Mouse (Mus musculus): ENCODE measurements around the gene Lrp1. TPM values are rescaled to one million over a fixed set of nuclear protein-coding genes. Genes with fewer than 3 reads are reported as not detected.

The Lrp1 gene
- polyA plus RNA-seq, 1 experiment from 2014 or later, result 34.6 TPM

- peaks cover 21% of the 10 kb centered on the region for H3K4me1 ChIP-seq (ENCODE audit: control insufficient read depth, insufficient read depth, low read length)
- no peaks in the 10 kb centered on the region for H3K36me3 ChIP-seq (ENCODE audit: control insufficient read depth, insufficient read depth, low read length)
- H3K27ac ChIP-seq (ENCODE audit: low read depth, low read length), result no peak overlapping the region
- no peaks in the 10 kb centered on the region for H3K9me3 ChIP-seq (replicated peaks; ENCODE audit: control insufficient read depth, low read length)
- peak overlapping the region; percentile 51 for H3K4me2 ChIP-seq
- H3K27me3 ChIP-seq (ENCODE audit: control insufficient read depth, insufficient read depth, low read length), result peaks cover 80% of the 10 kb centered on the region
- peak overlapping the region; percentile 29 for H3K4me3 ChIP-seq (ENCODE audit: low read depth, low read length)
- no peak overlapping the region for H3K9ac ChIP-seq (ENCODE audit: low read depth, low read length)
- 3% methylated on average over 26 of the region's 26 CpGs for WGBS (ENCODE audit: insufficient replicate concordance)
- no peak for ATAC-seq (replicated peaks; ENCODE audit: insufficient number of reproducible peaks, low FRiP score, low TSS enrichment)
Measured at GRCm38 (mm10) chr10:127526048-127526447, 94.9 kb downstream of the Lrp1 start.

GRCm38 (mm10) chr10:127524646-127525255, 96.2 kb downstream of the Lrp1 start:
- Histone ChIP-seq H3K4me1 (ENCODE audit: control insufficient read depth, insufficient read depth, low read length) (peaks cover 23% of the 10 kb centered on the region), H3K9ac (ENCODE audit: low read depth, low read length) (no peak overlapping the region), H3K4me2 (peak overlapping the region; percentile 1; the same call in 1 of the 2 replicates), H3K4me3 (ENCODE audit: low read depth, low read length) (no peak overlapping the region; the same call in 1 of the 2 replicates), H3K36me3 (ENCODE audit: control insufficient read depth, insufficient read depth, low read length) (peaks cover 3% of the 10 kb centered on the region; the same call in 1 of the 2 replicates), H3K27ac (ENCODE audit: low read depth, low read length) (no peak overlapping the region), H3K27me3 (ENCODE audit: control insufficient read depth, insufficient read depth, low read length) (peaks cover 68% of the 10 kb centered on the region), H3K9me3 (replicated peaks; ENCODE audit: control insufficient read depth, low read length) (no peaks in the 10 kb centered on the region)
- ATAC-seq (replicated peaks; ENCODE audit: insufficient number of reproducible peaks, low FRiP score, low TSS enrichment), result no peak
- WGBS (ENCODE audit: insufficient replicate concordance), result 2% methylated on average over 22 of the region's 23 CpGs

- H3K4me1 ChIP-seq (ENCODE audit: control insufficient read depth, insufficient read depth, low read length), result peaks cover 22% of the 10 kb centered on the region
- H3K4me2 ChIP-seq, result peak within 1 kb of the TSS; percentile 75
- peaks cover 41% of the 10 kb centered on the region for H3K27me3 ChIP-seq (ENCODE audit: control insufficient read depth, insufficient read depth, low read length)
- H3K27ac ChIP-seq (ENCODE audit: low read depth, low read length), result no peak within 1 kb of the TSS
- WGBS (ENCODE audit: insufficient replicate concordance), result under 1% methylated on average over 21 of the region's 21 CpGs
- peak within 1 kb of the TSS; percentile 55 for H3K4me3 ChIP-seq (ENCODE audit: low read depth, low read length)
- peak; percentile 58 for ATAC-seq (replicated peaks; ENCODE audit: insufficient number of reproducible peaks, low FRiP score, low TSS enrichment)
- H3K9me3 ChIP-seq (replicated peaks; ENCODE audit: control insufficient read depth, low read length), result no peaks in the 10 kb centered on the region
- peak within 1 kb of the TSS; percentile 56 for H3K9ac ChIP-seq (ENCODE audit: low read depth, low read length)
- peaks cover 8% of the 10 kb centered on the region; the same call in 1 of the 2 replicates for H3K36me3 ChIP-seq (ENCODE audit: control insufficient read depth, insufficient read depth, low read length)
Measured at GRCm38 (mm10) chr10:127522088-127522581, 98.8 kb downstream of the Lrp1 start, which contains the start of gene Shmt2. Gene Shmt2 (minus strand): TSS chr10:127522444.

GRCm38 (mm10) chr10:127521611-127522080, 99.3 kb downstream of the Lrp1 start:
- H3K4me2 ChIP-seq, result peak overlapping the region; percentile 75
- H3K36me3 ChIP-seq (ENCODE audit: control insufficient read depth, insufficient read depth, low read length), result peaks cover 8% of the 10 kb centered on the region; the same call in 1 of the 2 replicates
- no peak for ATAC-seq (replicated peaks; ENCODE audit: insufficient number of reproducible peaks, low FRiP score, low TSS enrichment)
- peaks cover 36% of the 10 kb centered on the region for H3K27me3 ChIP-seq (ENCODE audit: control insufficient read depth, insufficient read depth, low read length)
- peak overlapping the region; percentile 56 for H3K9ac ChIP-seq (ENCODE audit: low read depth, low read length)
- no peak overlapping the region for H3K27ac ChIP-seq (ENCODE audit: low read depth, low read length)
- H3K4me3 ChIP-seq (ENCODE audit: low read depth, low read length), result peak overlapping the region; percentile 55
- peaks cover 22% of the 10 kb centered on the region for H3K4me1 ChIP-seq (ENCODE audit: control insufficient read depth, insufficient read depth, low read length)
- no peaks in the 10 kb centered on the region for H3K9me3 ChIP-seq (replicated peaks; ENCODE audit: control insufficient read depth, low read length)
- 10% methylated on average over 12 of the region's 12 CpGs for WGBS (ENCODE audit: insufficient replicate concordance)

GRCm38 (mm10) chr10:127520714-127521357, 100.1 kb downstream of the Lrp1 start:
- Histone ChIP-seq H3K4me3 (ENCODE audit: low read depth, low read length) (peak overlapping the region; percentile 55), H3K4me2 (peak overlapping the region; percentile 75), H3K9me3 (replicated peaks; ENCODE audit: control insufficient read depth, low read length) (no peaks in the 10 kb centered on the region), H3K27ac (ENCODE audit: low read depth, low read length) (no peak overlapping the region), H3K4me1 (ENCODE audit: control insufficient read depth, insufficient read depth, low read length) (peaks cover 25% of the 10 kb centered on the region), H3K36me3 (ENCODE audit: control insufficient read depth, insufficient read depth, low read length) (peaks cover 8% of the 10 kb centered on the region; the same call in 1 of the 2 replicates), H3K9ac (ENCODE audit: low read depth, low read length) (peak overlapping the region; percentile 56; the same call in 1 of the 2 replicates), H3K27me3 (ENCODE audit: control insufficient read depth, insufficient read depth, low read length) (peaks cover 34% of the 10 kb centered on the region)
- ATAC-seq (replicated peaks; ENCODE audit: insufficient number of reproducible peaks, low FRiP score, low TSS enrichment), result no peak
- WGBS (ENCODE audit: insufficient replicate concordance), result 81% methylated on average over 20 of the region's 20 CpGs

GRCm38 (mm10) chr10:127519903-127520713, 100.8 kb downstream of the Lrp1 start:
- Histone ChIP-seq H3K36me3 (ENCODE audit: control insufficient read depth, insufficient read depth, low read length) (peaks cover 8% of the 10 kb centered on the region; the same call in 1 of the 2 replicates), H3K27ac (ENCODE audit: low read depth, low read length) (no peak overlapping the region), H3K4me1 (ENCODE audit: control insufficient read depth, insufficient read depth, low read length) (peaks cover 26% of the 10 kb centered on the region), H3K4me3 (ENCODE audit: low read depth, low read length) (peak overlapping the region; percentile 12; the same call in 1 of the 2 replicates), H3K27me3 (ENCODE audit: control insufficient read depth, insufficient read depth, low read length) (peaks cover 32% of the 10 kb centered on the region), H3K9ac (ENCODE audit: low read depth, low read length) (no peak overlapping the region), H3K4me2 (peak overlapping the region; percentile 75), H3K9me3 (replicated peaks; ENCODE audit: control insufficient read depth, low read length) (no peaks in the 10 kb centered on the region)
- no peak for ATAC-seq (replicated peaks; ENCODE audit: insufficient number of reproducible peaks, low FRiP score, low TSS enrichment)
- 90% methylated on average over 37 of the region's 37 CpGs for WGBS (ENCODE audit: insufficient replicate concordance)

GRCm38 (mm10) chr10:127519041-127519701, 101.8 kb downstream of the Lrp1 start:
- Histone ChIP-seq H3K4me3 (ENCODE audit: low read depth, low read length) (no peak overlapping the region), H3K4me1 (ENCODE audit: control insufficient read depth, insufficient read depth, low read length) (peaks cover 36% of the 10 kb centered on the region), H3K36me3 (ENCODE audit: control insufficient read depth, insufficient read depth, low read length) (peaks cover 8% of the 10 kb centered on the region; the same call in 1 of the 2 replicates), H3K27me3 (ENCODE audit: control insufficient read depth, insufficient read depth, low read length) (peaks cover 32% of the 10 kb centered on the region), H3K27ac (ENCODE audit: low read depth, low read length) (no peak overlapping the region), H3K9ac (ENCODE audit: low read depth, low read length) (no peak overlapping the region), H3K9me3 (replicated peaks; ENCODE audit: control insufficient read depth, low read length) (no peaks in the 10 kb centered on the region), H3K4me2 (no peak overlapping the region)
- no peak for ATAC-seq (replicated peaks; ENCODE audit: insufficient number of reproducible peaks, low FRiP score, low TSS enrichment)
- 94% methylated on average over 25 of the region's 26 CpGs for WGBS (ENCODE audit: insufficient replicate concordance)

Data from heart, embryonic 11.5 days (tissue).